Mouse (Mus musculus) R1 (cell line): ENCODE data around the gene 4921517D22Rik.

ENCODE experiments used
- DNase-seq: peaks from one replicate; pipeline ENCODE4 v3.0.0-alpha.2; 2018; ENCODE audit warnings: low read depth, low spot score

The 4921517D22Rik gene

GRCm38 (mm10) chr13:59691478-59691877 is 2.4 kb downstream of the 4921517D22Rik start:
- peak; percentile 89 for DNase-seq

GRCm38 (mm10) chr13:59690576-59690975 is 3.3 kb downstream of the 4921517D22Rik start:
- peak; percentile 67 for DNase-seq

GRCm38 (mm10) chr13:59689843-59690242 is 4.1 kb downstream of the 4921517D22Rik start:
- no peak for DNase-seq

- no peak for DNase-seq
These were observed 4.6 kb downstream of the 4921517D22Rik start for GRCm38 (mm10) chr13:59689313-59689712.

GRCm38 (mm10) chr13:59688338-59688770 is 5.6 kb downstream of the 4921517D22Rik start:
- DNase-seq: no peak

DNA sequence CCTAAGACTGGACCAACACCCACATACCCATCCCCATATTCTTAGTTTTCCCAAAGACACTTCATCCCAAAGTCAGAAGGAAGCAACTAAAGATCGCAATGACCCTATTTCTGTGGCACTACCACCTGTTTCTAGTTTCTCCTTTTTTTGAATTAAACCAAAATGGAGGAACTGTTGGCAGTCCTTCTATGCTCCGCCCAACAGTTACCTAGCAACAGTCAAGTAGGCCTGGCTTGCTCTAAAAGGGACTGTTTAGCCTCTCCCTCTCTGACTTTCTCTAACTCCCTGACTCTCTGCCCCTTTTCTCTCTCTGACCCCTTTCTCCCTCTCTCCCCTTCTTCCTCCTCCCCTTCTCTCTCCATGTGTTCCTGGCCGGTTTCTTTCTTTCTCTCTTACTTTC is 8.7 kb downstream of the 4921517D22Rik start:
- peak; percentile 86 for DNase-seq

DNA sequence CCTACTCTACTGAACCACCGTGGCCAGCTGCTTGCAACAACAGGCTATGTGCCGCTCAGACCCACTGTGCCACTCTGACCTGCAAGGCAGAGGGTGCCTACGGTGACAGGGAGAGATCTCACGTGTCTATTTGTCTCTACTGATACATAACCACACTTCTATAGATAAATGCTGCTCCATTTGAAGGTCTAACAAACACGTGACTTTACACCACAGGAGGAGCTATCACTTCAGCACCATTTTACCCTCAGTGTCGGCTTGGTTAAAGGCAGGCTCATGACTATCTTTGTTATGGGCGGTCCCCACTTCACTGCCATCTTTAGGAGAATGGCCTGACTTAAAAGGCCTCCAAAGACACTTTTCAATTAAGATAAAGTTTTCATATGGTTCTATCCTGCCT is 11.3 kb downstream of the 4921517D22Rik start:
- DNase-seq: peak; percentile 83

GRCm38 (mm10) chr13:59679908-59680307 is 14.0 kb downstream of the 4921517D22Rik start:
- peak; percentile 28 for DNase-seq

GRCm38 (mm10) chr13:59679306-59679705 is 14.6 kb downstream of the 4921517D22Rik start:
- DNase-seq: peak; percentile 89

DNA sequence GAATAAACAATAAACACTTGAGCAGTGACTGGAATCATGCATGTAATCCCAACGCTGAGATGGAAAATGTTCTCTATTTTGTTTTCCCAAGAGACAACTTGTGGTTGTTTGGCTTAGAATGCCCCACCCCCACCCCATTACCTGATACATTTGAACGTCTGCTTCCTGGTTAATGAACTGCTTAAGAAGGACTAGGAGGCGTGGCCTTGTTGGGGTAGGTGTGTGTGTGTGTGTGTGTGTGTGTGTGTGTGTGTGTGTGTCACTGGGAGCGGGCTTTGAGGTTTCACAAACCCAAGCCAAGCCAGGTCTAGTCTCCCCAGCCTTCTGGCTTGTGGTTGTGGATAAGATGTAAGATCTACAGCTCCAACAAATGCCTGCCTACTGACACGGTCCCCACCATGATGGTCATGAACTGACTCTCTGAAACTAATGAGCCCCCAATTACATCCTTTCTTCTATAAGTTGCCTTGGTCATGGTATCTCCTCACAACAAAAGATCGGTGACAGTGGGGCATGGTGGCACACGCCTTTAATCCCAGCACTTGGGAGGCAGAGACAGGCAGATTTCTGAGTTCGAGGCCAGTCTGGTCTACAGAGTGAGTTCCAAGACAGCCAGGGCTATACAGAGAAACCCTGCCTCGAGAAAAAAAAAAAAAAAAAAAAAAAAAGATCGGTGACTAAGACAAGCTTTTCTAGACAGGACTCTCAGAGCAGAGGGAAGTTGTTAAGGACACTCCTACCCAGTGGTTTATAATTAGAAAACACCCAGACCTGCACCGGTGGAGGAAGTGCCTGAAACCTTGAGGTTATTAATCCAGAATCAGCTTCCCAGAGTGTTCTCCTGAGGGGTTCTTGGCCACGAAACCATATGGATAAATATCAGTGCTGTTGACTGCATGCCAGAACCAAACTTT is 17.3 kb downstream of the 4921517D22Rik start:
- peak; percentile 68 for DNase-seq

DNA sequence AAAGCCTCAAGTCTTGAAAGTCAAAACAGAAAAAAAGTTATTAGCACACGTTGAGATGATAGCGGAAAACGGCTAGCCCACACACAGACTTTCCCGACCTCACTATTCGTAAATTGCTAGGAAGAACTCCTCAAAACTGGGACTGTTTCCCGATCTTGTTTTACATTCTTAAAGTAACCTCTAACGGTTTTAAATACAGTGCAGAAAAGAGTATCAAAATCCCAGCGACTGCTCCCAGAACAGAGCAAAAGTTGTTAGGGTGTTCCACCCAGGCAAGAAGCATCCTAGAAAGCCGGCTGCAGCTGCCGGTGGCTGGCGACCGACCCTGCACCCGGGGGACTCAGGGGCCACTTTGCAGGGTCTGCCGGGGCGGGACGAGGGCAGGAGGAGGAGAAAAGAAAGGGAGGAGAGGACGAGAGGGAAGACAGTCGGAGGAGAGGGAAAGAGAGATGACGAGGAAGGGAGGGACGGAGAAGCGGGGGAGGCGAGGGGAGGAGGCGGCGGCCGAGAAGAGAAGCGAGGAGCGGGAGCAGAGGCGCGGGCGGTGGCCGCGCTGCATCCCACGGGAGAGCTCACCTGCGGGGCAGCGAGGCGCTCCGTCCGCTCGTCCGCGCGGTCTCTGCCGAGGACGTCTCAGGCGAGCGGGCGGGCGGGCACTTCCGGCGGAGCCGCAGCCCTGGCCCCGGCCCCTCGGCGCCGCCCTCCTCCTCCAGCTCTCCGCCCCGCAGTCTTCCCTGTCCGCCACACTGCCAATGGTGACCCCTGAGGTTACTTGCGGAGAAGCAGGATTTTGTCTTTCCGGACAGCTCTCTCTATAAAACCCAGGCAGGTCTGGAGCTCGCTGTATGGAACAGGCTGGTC is 18.5 kb downstream of the 4921517D22Rik start, which contains the start of gene Golm1:
Gene Golm1, minus strand, starts transcription at position 661 of the 861 bp plus-strand sequence.
- DNase-seq: peak; percentile 74

- DNase-seq: peak; percentile 25
These were observed 19.2 kb downstream of the 4921517D22Rik start for GRCm38 (mm10) chr13:59674761-59675150.

DNA sequence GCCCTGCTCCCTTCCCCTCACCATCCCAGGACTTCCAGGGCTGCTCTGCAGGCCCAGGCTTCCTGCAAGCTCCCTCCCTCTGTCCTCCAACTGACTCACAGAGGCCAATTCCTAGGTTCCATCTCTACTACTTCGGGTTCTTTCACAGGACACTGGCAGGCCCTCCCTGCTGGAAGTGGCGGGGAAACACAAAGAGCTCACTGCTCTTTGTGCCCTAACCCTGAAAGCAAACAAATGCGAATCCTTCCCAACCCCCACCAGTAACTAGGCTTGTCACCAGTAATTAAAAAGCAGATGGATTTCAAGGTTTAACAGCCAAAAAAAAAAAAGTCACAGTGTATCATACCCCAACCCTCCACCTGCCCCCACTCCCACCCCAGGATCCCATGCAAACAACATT is 19.7 kb downstream of the 4921517D22Rik start:
- DNase-seq: peak; percentile 37

DNA sequence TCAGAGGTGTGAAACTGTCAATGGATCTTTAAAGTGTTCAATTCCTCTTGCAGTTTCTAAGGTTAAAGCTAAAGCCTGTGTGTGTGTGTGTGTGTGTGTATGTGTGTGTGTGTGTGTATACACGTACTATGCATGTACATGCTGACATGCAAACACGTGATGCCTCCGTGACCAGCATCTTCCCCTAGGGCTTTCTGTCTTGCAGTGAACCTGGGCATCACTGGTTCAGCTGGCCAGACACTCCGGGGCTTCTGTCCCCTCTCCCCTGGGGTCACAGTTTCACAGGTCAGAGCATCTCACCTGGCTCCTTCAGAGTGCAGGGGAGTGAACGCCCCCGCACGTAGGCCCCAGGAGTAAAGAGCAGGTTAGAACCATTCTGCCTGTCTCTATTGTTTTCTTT is 20.3 kb downstream of the 4921517D22Rik start:
- DNase-seq: no peak

DNA sequence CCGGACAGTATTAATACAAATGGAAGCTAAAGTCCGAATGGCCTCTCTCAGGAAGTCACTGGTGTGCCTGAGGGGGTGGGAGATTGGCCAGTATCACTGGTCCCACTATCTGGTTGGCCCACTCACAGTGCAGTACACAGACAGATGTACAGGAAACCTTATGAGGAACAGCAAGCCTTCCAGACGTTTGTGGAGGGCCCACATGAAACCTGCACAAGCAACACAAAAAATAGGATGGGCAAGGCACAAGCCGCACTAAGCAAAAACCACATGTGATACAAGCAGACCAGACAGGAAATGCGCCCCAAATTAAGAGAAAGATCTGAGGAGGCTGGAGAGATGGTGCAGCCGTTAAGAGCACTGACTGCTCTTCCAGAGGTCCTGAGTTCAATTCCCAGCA is 21.7 kb downstream of the 4921517D22Rik start:
- no peak for DNase-seq

DNA sequence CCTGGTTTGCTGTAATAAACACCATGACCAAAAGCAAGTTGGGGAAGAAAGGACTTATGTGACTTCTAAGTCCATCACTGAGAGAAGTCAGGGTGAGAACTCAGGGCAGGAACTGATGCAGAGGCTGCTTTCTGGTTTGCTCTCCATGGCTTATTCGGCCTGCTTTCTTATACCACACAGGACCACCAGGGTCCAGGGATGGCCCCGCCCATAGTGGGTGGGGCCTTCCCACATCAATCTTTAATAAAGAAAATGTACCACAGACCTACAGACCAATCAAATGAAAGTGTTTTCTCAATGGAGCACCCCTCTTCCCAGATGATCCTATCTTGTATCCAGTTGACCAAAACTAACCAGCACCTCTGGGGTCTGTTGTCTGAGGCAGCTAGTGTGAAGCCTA is 22.4 kb downstream of the 4921517D22Rik start:
- DNase-seq: peak; percentile 59

DNA sequence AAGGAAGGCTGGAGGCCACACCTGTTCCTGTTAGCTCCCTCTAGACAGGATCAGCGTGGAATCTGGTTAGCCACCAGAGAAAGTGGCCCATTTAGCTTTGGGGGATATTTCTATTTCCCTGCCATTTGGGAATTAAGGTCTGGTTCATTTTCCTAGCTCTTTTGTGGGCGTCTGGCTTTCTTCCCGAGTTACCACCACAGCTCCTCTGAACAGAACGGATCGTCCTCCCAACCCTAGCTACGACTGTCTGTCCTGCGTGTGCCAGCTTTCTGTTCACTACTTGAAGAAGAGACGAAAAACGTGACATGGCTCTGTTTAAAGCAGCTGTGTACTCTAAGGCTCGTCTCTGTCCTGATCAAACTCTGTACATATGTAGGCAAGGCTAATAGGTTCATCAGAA is 24.0 kb downstream of the 4921517D22Rik start:
- no peak for DNase-seq

DNA sequence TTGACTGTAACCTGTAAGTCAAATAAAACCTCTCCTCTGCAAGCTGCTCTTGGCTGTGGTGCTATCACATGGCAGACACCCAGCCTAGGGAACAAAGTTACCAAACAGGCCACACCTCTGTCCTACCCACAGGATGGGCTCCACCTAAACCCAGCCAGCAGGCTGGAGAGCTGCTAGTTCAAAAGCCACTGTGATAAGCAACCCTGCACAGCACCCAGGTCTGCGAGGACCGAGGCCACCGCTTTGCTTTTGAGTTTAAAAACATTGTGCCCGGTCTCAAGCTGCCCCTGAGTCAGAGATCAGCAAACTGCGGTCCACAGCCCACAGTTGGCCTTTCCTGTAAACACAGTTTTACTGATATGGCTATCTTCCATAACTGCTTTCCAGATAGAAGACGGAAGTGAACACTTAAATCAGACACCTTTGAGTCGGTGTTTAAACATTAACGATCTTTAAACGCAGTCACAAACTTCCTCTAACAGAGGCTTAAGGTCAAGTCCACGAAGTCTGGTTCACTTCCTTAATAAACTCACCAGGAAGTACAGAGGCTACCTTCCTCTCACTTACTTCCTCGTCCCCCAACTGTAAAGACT is 25.3 kb downstream of the 4921517D22Rik start:
- peak; percentile 59 for DNase-seq

DNA sequence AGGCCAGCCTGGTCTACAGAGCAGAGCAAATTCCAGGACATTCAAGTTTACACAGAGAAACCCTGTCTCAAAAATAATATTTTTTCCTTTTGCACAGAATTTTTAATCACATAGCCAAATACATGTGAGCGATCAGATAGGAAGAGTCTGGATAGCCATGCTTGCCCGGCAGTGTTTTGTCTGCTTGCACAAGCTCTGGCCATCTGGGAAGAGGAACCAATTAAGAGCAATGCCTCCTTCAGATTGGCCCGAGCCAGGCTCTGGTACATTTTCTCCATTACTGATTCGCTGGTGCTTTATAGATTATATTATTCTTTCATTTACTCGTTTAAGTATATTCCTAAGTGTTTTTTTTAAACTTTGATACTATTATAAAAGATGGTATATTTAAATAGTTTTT is 26.1 kb downstream of the 4921517D22Rik start:
- DNase-seq: no peak

GRCm38 (mm10) chr13:59663939-59664712 is 29.8 kb downstream of the 4921517D22Rik start:
- no peak for DNase-seq

DNA sequence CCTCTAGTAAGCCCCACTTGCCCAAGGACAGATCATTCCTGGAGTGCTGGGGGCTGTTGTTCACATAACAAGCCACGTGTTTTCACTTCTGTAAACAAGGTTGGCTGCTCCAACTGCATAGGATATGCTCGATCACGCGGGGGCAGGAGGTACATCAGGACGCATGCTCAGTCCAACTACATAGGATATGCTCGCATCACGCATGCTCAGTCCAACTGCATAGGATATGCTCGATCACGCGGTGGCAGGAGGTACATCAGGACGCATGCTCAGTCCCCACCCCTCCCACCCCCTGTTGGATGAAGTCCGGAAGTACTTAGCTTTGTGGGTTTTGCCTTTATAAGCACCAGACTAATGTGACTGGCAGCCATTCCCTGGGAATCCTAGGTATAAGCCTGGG is 31.9 kb downstream of the 4921517D22Rik start:
- peak; percentile 99 for DNase-seq
